Mouse (Mus musculus) brain, embryonic 14.5 days (tissue): ENCODE measurements around the gene BC067074.

Experiments used
- CTCF ChIP-seq: fragments of 200-500 bp; IDR thresholded peaks from 2 replicates; pipeline ENCODE4 v1.5.1; 2012; ENCODE audit warnings: inconsistent platforms, mild to moderate bottlenecking, moderate library complexity, borderline replicate concordance; ENCODE audit not compliant: insufficient read depth, insufficient read length; ENCODE audit errors: extremely low read depth
- POLR2A ChIP-seq: fragments of 200-500 bp; IDR thresholded peaks from 2 replicates; pipeline ENCODE4 v1.6.1; 2012; ENCODE audit warnings: mild to moderate bottlenecking, inconsistent platforms, borderline replicate concordance; ENCODE audit not compliant: poor library complexity, insufficient read depth, insufficient read length, severe bottlenecking; ENCODE audit errors: extremely low read depth

DNA sequence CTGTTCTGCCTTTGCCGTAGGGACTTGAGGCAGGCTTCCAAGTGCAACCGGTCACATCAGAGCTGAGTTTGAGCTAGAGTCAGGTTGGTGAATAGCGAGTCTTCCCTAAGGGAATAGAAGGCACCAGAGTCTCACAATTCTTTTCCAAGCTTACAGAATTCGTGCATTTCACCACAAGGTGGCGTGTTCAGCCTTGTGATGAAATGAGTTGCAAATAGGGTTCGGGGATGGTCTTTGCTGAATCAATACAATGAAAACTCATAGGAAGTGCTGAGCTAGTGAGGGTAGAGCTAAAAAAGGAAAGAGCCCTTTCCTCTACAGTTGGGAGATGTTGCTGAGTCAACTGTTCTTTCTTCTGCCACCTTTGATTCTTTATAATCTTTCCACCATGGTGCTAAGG is 29.0 kb downstream of the BC067074 start:
- TF ChIP-seq CTCF: peak; percentile 64; the same call in 1 of the 2 replicates
- no peak for TF ChIP-seq POLR2A
